Mouse (Mus musculus): ENCODE results near the gene Adgrf5. TPM values are rescaled to one million over a fixed set of nuclear protein-coding genes. Genes with fewer than 3 reads are reported as not detected.
"Not testable (repeated sequence)": the region's sequence is repeated elsewhere in the genome, so short reads cannot be mapped to it uniquely, and the experiment has no call there.

Gene Adgrf5
- polyA plus RNA-seq, 1 experiment from 2014 or later = 18.8 TPM

DNA sequence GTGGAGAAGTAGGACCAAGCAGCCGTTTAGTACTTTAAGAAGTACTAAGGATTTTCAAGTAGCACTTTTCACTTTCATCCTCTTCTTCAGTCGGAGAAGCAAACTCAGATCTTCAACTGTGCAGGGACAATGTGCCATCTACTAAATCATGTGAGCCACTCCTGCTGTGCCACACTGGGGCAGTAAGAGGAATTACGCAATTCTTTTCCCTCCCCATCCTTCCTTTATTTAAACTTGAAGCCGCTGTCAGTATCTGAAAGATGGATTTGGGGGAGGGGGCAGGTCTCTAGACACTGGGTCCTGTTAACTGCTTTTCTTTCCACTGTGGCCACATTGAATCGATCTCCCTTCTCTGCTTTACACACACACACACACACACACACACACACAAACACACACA, 27.6 kb upstream of the Adgrf5 start:
- 11% methylated on average over 5 of the region's 5 CpGs for WGBS

DNA sequence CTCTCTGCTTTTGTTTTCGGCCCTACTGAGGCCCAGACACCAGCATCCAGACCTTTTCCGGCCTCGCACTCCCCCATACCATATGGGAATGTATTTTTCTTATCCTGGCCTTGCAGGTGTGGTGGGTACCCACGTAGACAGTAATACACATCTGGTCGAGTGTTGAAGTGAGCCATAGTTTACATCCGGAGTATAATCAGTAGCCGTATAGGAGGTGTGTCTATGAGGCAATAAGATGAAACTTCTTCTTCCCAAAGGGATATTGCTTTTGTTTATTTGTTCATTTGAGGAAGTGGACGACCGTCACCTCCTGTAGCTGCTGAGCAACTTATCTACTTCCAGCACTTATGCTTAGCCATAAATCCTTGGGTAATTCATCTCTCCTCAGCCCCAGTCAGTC, 26.2 kb upstream of the Adgrf5 start:
- no peak for TF ChIP-seq CTCF (IDR thresholded peaks at IDR 0.05; ENCODE audit: low read depth)
- no peak overlapping the region for H3K9ac ChIP-seq
- WGBS = 39% methylated on average over 9 of the region's 9 CpGs
- peaks cover 4% of the 10 kb centered on the region; the same call in 1 of the 2 replicates for H3K4me1 ChIP-seq (ENCODE audit: insufficient read depth)
- ATAC-seq (ENCODE audit: insufficient read depth) = peak; percentile 22; the same call in 1 of the 2 replicates
- H3K27ac ChIP-seq (ENCODE audit: low read depth) = no peak overlapping the region
- peak; percentile 22 for DNase-seq
- no peaks in the 10 kb centered on the region for H3K9me3 ChIP-seq (ENCODE audit: low read depth, low read length)
- no peaks in the 10 kb centered on the region for H3K36me3 ChIP-seq (ENCODE audit: insufficient read depth)
- H3K27me3 ChIP-seq (ENCODE audit: insufficient read depth, low read length) = no peaks in the 10 kb centered on the region
- no peak overlapping the region for H3K4me2 ChIP-seq
- H3K4me3 ChIP-seq (ENCODE audit: low read depth, low read length) = no peak overlapping the region

More for the DNA sequence above, 27.6 kb upstream of the Adgrf5 start:
- Histone ChIP-seq H3K36me3 (ENCODE audit: insufficient read depth) (no peaks in the 10 kb centered on the region), H3K9me3 (ENCODE audit: low read depth, low read length) (no peaks in the 10 kb centered on the region), H3K27me3 (ENCODE audit: insufficient read depth, low read length) (no peaks in the 10 kb centered on the region), H3K4me3 (ENCODE audit: low read depth, low read length) (no peak overlapping the region), H3K4me1 (ENCODE audit: insufficient read depth) (peaks cover 4% of the 10 kb centered on the region; the same call in 1 of the 2 replicates), H3K4me2 (no peak overlapping the region), H3K9ac (no peak overlapping the region), H3K27ac (ENCODE audit: low read depth) (no peak overlapping the region)
- TF ChIP-seq CTCF (IDR thresholded peaks at IDR 0.05; ENCODE audit: low read depth) = no peak
- ATAC-seq (ENCODE audit: insufficient read depth) (no peak), DNase-seq (peak; percentile 41)

DNA sequence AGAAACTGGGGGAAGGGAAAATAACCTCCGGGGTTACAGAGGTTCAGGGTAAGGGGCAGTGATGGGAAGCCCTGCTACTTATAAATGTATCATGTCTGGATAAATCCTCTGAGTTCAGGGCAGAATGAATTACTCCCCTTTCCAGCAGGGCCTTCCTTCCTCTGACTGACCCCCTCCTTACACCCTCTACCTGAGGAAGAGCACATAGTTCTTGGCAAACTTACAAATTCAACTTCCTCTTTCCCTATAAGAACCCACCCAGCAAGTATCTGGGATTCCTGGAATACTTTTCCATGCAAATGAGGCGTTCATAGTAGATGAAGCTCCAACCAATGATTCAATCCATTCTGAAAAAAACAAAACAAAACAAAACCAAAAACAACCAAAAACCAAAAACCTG, 22.6 kb upstream of the Adgrf5 start:
- no peak for TF ChIP-seq CTCF (IDR thresholded peaks at IDR 0.05; ENCODE audit: low read depth)
- WGBS = 74% methylated on average over 2 of the region's 2 CpGs
- peak; percentile 56; the same call in 1 of the 2 replicates for ATAC-seq (ENCODE audit: insufficient read depth)

DNA sequence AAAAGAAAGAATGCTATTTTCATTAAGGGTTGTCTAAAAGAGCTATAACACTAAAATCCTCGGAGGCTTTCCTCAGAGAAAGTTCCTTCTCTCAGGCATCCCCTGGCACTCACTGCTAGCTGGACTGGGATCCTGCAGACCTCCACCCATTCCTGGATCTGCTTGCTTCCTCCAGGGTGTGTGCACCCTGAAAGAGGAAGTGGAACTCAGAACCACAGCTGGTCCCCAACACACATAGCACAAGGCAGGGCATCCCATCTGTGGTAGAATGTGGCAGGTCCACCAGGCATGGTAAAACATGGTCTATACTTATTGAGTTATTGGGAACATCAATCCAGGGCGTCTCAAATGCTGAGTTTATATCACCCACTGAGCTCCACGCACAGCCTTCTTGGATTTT, 22.0 kb upstream of the Adgrf5 start:
- H3K9me3 ChIP-seq (ENCODE audit: low read depth, low read length) = no peaks in the 10 kb centered on the region
- no peak overlapping the region for H3K9ac ChIP-seq
- 78% methylated on average over 3 of the region's 3 CpGs for WGBS
- ATAC-seq (ENCODE audit: insufficient read depth) (no peak), DNase-seq (no peak)
- H3K4me3 ChIP-seq (ENCODE audit: low read depth, low read length) = no peak overlapping the region
- H3K36me3 ChIP-seq (ENCODE audit: insufficient read depth) = no peaks in the 10 kb centered on the region
- no peak overlapping the region for H3K4me2 ChIP-seq
- H3K27me3 ChIP-seq (ENCODE audit: insufficient read depth, low read length) = no peaks in the 10 kb centered on the region
- no peak for TF ChIP-seq CTCF (IDR thresholded peaks at IDR 0.05; ENCODE audit: low read depth)
- H3K27ac ChIP-seq (ENCODE audit: low read depth) = no peak overlapping the region
- no peaks in the 10 kb centered on the region for H3K4me1 ChIP-seq (ENCODE audit: insufficient read depth)

More for the DNA sequence above, 22.6 kb upstream of the Adgrf5 start:
- H3K27me3 ChIP-seq (ENCODE audit: insufficient read depth, low read length) = no peaks in the 10 kb centered on the region
- H3K9ac ChIP-seq = no peak overlapping the region
- H3K36me3 ChIP-seq (ENCODE audit: insufficient read depth) = no peaks in the 10 kb centered on the region
- no peaks in the 10 kb centered on the region for H3K9me3 ChIP-seq (ENCODE audit: low read depth, low read length)
- H3K4me3 ChIP-seq (ENCODE audit: low read depth, low read length) = no peak overlapping the region
- peak; percentile 53 for DNase-seq
- no peak overlapping the region for H3K27ac ChIP-seq (ENCODE audit: low read depth)
- H3K4me1 ChIP-seq (ENCODE audit: insufficient read depth) = peaks cover 2% of the 10 kb centered on the region; the same call in 1 of the 2 replicates
- no peak overlapping the region for H3K4me2 ChIP-seq

DNA sequence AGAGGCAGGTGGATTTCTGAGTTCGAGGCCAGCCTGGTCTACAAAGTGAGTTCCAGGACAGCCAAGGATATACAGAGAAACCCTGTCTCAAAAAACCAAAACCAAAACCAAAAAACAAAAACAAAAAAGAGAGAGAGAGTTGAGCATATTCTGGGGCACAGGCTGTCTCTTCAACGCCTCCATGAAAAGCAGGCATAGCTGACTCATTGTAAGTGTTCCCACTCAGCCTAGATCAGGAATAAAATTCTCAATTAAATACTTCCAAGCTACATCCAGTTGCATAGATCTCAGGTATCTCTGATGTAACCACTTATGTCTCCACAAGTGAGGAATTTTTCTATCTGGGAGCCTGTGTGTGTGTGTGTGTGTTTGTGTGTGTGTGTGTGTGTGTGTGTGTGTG, 13.8 kb upstream of the Adgrf5 start:
- H3K27ac ChIP-seq (ENCODE audit: low read depth); H3K9ac ChIP-seq; DNase-seq; H3K4me3 ChIP-seq (ENCODE audit: low read depth, low read length); H3K27me3 ChIP-seq (ENCODE audit: insufficient read depth, low read length); H3K36me3 ChIP-seq (ENCODE audit: insufficient read depth); H3K9me3 ChIP-seq (ENCODE audit: low read depth, low read length); ATAC-seq (ENCODE audit: insufficient read depth); H3K4me2 ChIP-seq; H3K4me1 ChIP-seq (ENCODE audit: insufficient read depth): not testable (repeated sequence)
- WGBS = 90% methylated on average over 2 of the region's 2 CpGs

DNA sequence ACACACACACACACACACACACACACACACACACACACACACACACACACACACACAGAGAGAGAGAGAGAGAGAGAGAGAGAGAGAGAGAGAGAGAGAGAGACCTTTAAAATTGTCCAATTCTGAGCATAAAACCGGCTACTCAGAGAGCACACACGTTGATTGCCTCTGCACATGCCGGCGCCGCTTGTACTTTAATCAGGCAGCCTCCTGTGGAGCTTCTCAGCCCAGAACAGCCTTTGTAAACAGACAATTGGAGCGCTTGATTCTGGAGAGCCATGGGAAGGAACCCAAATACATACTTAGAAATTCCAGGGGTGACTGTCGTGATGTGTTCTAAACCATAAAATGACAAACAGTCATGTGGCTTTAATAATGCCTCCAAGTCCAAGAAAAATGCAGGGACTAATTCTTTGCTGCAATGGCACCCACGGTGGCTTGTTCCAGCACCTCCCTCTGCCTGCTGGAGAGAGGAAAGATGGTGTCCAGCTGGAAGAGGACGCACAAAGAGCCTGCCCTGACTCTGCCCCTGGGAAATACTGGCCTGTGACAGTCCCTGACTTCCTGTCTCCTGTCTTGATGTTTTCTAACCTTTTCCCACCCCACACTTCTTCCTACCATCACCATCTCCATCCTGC, 2.2 kb upstream of the Adgrf5 start:
- H3K9ac ChIP-seq = no peak overlapping the region
- H3K27ac ChIP-seq (ENCODE audit: low read depth) = no peak overlapping the region
- no peak for DNase-seq
- no peaks in the 10 kb centered on the region for H3K9me3 ChIP-seq (ENCODE audit: low read depth, low read length)
- no peak overlapping the region for H3K4me3 ChIP-seq (ENCODE audit: low read depth, low read length)
- TF ChIP-seq CTCF (IDR thresholded peaks at IDR 0.05; ENCODE audit: low read depth) = no peak
- peaks cover 7% of the 10 kb centered on the region for H3K4me1 ChIP-seq (ENCODE audit: insufficient read depth)
- ATAC-seq (ENCODE audit: insufficient read depth) = peak; percentile 48; the same call in 1 of the 2 replicates
- WGBS = 13% methylated on average over 9 of the region's 9 CpGs
- no peaks in the 10 kb centered on the region for H3K27me3 ChIP-seq (ENCODE audit: insufficient read depth, low read length)
- peak overlapping the region; percentile 11; the same call in 1 of the 2 replicates for H3K4me2 ChIP-seq
- H3K36me3 ChIP-seq (ENCODE audit: insufficient read depth) = no peaks in the 10 kb centered on the region

DNA sequence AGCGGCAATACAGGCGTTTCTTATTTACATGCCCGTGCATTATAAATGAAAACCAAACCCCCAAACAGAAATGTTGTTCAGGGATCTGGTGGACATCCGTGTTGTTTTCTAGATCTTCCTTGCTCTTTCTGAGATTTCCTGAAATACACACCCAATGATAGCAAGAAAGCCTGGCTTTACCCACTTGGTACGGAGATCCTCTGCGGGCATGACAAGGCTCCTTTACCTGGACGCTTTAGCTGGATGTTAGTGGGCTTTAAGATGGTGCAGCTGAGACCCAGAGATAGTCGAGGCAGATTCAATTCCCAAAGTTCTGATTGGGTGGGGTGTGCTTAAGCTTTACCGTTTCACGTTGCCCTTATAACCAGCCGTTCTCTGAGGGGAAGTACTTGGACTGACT, 770 bp downstream of the Adgrf5 start:
- ATAC-seq (ENCODE audit: insufficient read depth) = no peak
- H3K27ac ChIP-seq (ENCODE audit: low read depth) = peak overlapping the region; percentile 10; the same call in 1 of the 2 replicates

More for the DNA sequence above, 770 bp downstream of the Adgrf5 start:
- Histone ChIP-seq H3K4me2 (peak overlapping the region; percentile 47), H3K4me3 (ENCODE audit: low read depth, low read length) (peak overlapping the region; percentile 28), H3K9me3 (ENCODE audit: low read depth, low read length) (no peaks in the 10 kb centered on the region), H3K36me3 (ENCODE audit: insufficient read depth) (no peaks in the 10 kb centered on the region), H3K27me3 (ENCODE audit: insufficient read depth, low read length) (no peaks in the 10 kb centered on the region), H3K9ac (peak overlapping the region; percentile 27; the same call in 1 of the 2 replicates), H3K4me1 (ENCODE audit: insufficient read depth) (peaks cover 7% of the 10 kb centered on the region)
- 66% methylated on average over 11 of the region's 11 CpGs for WGBS
- TF ChIP-seq CTCF (IDR thresholded peaks at IDR 0.05; ENCODE audit: low read depth) = no peak
- DNase-seq = no peak

Measured in lung, embryonic 14.5 days (tissue).